Mouse (Mus musculus) heart, embryonic 12.5 days (tissue): ENCODE results near the gene Tnr. TPM values are rescaled to one million over a fixed set of nuclear protein-coding genes. Genes with fewer than 3 reads are reported as not detected.

Source experiments
- ATAC-seq: fragments of 200-750 bp; cut with Nextera tagmentation; 2 replicates; pipeline ENCODE4 v1.8.0; 2017; ENCODE audit warnings: moderate TSS enrichment, moderate library complexity; ENCODE audit not compliant: insufficient number of reproducible peaks, low FRiP score
- H3K27ac ChIP-seq: fragments of 300-500 bp; sonication (generic); 2 replicates; pipeline ENCODE4 v1.5.1; 2016; ENCODE audit warnings: mild to moderate bottlenecking, moderate library complexity; ENCODE audit not compliant: poor library complexity, severe bottlenecking
- H3K27me3 ChIP-seq: fragments of 300-500 bp; sonication (generic); replicated peaks from 2 replicates; pipeline ENCODE4 v1.6.1; 2016; ENCODE audit warnings: mild to moderate bottlenecking, moderate library complexity
- H3K36me3 ChIP-seq: fragments of 300-500 bp; sonication (generic); 2 replicates; pipeline ENCODE4 v1.6.1; 2016; ENCODE audit warnings: mild to moderate bottlenecking, moderate library complexity
- H3K4me1 ChIP-seq: fragments of 300-500 bp; sonication (generic); replicated peaks from 2 replicates; pipeline ENCODE4 v1.6.1; 2016; ENCODE audit warnings: mild to moderate bottlenecking
- H3K4me2 ChIP-seq: fragments of 300-500 bp; sonication (generic); 2 replicates; pipeline ENCODE4 v1.6.1; 2016; ENCODE audit warnings: mild to moderate bottlenecking, moderate library complexity
- H3K4me3 ChIP-seq: fragments of 300-500 bp; sonication (generic); 2 replicates; pipeline ENCODE4 v1.5.1; 2016; ENCODE audit warnings: mild to moderate bottlenecking
- H3K9ac ChIP-seq: fragments of 300-500 bp; sonication (generic); 2 replicates; pipeline ENCODE4 v1.6.1; 2016; ENCODE audit warnings: mild to moderate bottlenecking, moderate library complexity
- H3K9me3 ChIP-seq: fragments of 300-500 bp; sonication (generic); replicated peaks from 2 replicates; pipeline ENCODE4 v1.6.1; 2016; ENCODE audit warnings: mild to moderate bottlenecking, moderate library complexity
- WGBS: fragments of 180-500 bp; shearing (Covaris S2); methylation state at CpG from one replicate; pipeline ENCODE4 v1.1.7; 2016; 5-methylcytosine and 5-hydroxymethylcytosine counted together
- polyA plus RNA-seq: library from polyadenylated mRNA; unstranded; fragments of >200 nt; fragmentation: Nextera tagmentation; extraction: Ambion mirVana; gene quantifications from 2 replicates; pipeline ENCODE4 v1.2.1, GENCODE M21; 2016

Gene Tnr
- polyA plus RNA-seq, 1 experiment from 2014 or later = not detected

DNA sequence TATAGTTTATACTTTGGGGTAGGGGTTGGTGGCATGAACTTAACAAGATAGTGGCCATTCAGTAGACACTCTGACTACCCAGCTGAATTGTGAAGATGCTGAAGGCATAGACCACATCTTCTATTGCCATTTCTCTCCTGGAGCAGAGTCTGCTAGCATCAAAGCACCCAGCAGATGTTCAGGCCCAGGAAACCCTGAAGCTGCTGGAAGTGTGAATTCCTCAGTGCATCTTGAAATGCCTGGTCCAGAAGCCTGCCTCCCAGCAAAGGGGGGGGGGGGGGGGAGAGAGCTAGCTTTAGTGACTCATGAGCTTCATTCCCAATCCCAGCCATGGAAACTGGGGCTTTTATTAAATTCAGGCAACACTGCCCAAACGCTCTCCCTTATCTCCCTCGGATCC, 65.2 kb downstream of the Tnr start:
- 59% methylated on average over 2 of the region's 2 CpGs for WGBS
- Histone ChIP-seq H3K36me3 (no peaks in the 10 kb centered on the region), H3K4me1 (peaks cover 14% of the 10 kb centered on the region), H3K9ac (no peak overlapping the region), H3K4me2 (no peak overlapping the region), H3K4me3 (no peak overlapping the region), H3K27me3 (peaks cover 4% of the 10 kb centered on the region; the same call in 1 of the 2 replicates), H3K27ac (no peak overlapping the region), H3K9me3 (no peaks in the 10 kb centered on the region)
- ATAC-seq = no peak

DNA sequence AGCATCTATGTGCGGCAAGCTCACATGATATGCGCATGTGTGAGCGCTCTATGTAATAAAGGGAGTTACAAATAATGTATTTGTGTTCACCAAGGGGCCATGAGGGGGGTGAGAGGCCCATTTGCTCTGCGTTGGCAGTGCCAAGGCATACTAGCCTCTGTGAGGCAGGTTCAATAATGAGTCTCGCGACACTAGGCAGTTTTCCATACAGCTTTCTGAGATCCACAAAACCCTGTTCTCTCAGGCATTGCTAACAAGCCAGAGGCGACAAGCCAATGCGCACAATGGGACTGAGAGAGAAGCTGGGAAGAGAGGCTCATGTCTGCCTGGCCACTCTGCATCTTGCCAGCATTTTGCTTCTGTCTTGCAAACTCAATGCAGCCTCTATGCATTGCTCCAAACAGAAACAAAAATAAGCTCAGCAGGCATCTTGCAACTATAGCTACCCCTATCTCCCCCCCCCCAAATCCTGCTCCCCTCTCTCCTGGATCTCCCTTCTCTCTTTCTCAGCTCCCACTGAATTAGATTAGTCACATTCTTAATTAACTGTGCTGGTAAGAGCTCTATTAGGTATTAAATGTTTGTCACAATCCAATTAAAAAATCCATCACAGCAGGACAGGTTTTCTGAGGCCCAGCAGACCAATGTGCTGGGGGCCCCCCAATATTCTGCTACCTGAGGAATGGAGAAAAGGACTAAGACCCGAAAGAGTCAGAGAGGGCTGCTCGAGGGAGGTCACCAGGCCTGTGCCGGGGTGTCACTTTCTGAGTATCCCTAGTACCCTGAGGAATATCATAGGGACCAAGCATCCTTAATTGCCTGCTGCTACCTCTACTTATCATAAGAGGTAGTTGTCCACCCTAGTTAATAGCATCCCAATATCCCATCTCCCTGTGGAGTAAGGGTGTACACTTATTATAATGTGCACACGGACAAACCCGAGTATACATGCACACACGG, 70.8 kb downstream of the Tnr start:
- WGBS = 87% methylated on average over 14 of the region's 14 CpGs

DNA sequence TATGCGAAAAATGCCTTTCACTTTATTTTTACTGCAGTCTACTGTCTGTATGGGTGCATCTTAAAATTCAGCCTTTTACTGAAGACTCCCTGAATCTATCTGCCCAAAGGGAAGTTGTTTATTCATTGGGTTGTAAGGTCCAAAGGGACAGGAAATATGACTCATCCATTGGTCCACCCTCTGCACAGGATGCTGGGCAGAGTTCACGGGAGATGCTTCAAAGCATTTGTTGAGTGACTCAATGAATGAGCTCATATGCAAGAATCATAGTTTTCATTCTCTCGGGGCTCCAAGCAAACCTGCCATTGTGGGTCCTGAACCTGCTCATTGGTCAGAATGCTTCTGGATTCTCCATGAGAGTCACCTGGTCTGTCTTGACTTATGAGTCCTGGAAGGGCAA, 72.2 kb downstream of the Tnr start:
- Histone ChIP-seq H3K36me3 (no peaks in the 10 kb centered on the region), H3K9me3 (no peaks in the 10 kb centered on the region), H3K4me2 (no peak overlapping the region), H3K4me3 (no peak overlapping the region), H3K4me1 (peaks cover 32% of the 10 kb centered on the region), H3K27me3 (no peaks in the 10 kb centered on the region), H3K27ac (no peak overlapping the region), H3K9ac (no peak overlapping the region)
- ATAC-seq = no peak
- 65% methylated on average over 3 of the region's 3 CpGs for WGBS

More for the DNA sequence above, 70.8 kb downstream of the Tnr start:
- Histone ChIP-seq H3K27me3 (no peaks in the 10 kb centered on the region), H3K4me3 (no peak overlapping the region), H3K4me1 (peaks cover 32% of the 10 kb centered on the region), H3K9me3 (no peaks in the 10 kb centered on the region), H3K36me3 (no peaks in the 10 kb centered on the region), H3K4me2 (no peak overlapping the region), H3K9ac (no peak overlapping the region), H3K27ac (0 out of 2 replicates have a peak overlapping the region, but pooled peaks have one; percentile 52)
- no peak for ATAC-seq

DNA sequence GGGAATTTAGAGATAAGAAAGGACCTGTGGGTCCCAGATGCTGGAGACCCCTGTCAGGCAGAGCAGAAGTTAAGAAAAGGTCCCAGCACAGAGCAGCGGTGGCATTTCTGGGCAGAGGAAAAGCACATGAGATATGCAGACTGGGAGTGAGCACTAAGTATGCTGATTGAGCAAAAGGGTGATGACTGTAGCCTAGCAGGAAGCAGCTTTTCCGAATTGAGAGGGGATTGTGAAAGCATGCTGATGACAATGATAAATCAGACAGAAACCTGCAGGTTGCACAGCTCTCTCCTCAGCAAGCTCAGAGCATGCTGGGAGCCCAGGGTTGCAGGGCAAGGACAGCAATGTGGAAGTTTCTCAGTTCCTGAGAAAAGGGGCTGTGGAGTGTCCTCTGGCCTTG, 73.1 kb downstream of the Tnr start:
- H3K9me3 ChIP-seq = no peaks in the 10 kb centered on the region
- ATAC-seq = no peak
- no peak overlapping the region for H3K9ac ChIP-seq
- H3K4me3 ChIP-seq = no peak overlapping the region
- WGBS = 6% methylated on average over 2 of the region's 2 CpGs
- H3K4me1 ChIP-seq = peaks cover 32% of the 10 kb centered on the region
- H3K27me3 ChIP-seq = no peaks in the 10 kb centered on the region
- H3K4me2 ChIP-seq = no peak overlapping the region
- H3K27ac ChIP-seq = peak overlapping the region; percentile 49; the same call in 1 of the 2 replicates
- no peaks in the 10 kb centered on the region for H3K36me3 ChIP-seq

DNA sequence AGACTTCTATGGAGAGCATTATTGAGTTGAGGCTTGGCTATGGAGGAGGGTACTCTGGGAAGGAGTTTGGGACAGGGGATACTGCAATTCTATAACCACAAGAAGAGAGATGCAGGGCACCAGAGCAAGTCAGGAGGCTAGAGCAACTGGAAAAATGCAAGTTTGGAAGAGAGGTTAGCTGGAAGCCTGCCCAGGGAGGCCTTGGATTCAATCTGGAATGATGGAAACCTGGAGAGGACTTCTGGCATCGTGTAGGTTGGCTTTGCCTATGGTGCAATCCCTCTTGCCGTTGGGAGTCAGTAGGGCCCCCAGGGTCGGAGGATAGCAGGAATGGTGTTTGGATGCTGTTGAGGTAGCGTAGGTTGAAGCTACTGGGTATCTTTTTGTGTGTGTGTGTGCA, 90.0 kb downstream of the Tnr start:
- no peaks in the 10 kb centered on the region for H3K27me3 ChIP-seq
- no peak overlapping the region for H3K4me3 ChIP-seq
- H3K9me3 ChIP-seq = no peaks in the 10 kb centered on the region
- ATAC-seq = no peak
- H3K4me1 ChIP-seq = no peaks in the 10 kb centered on the region
- H3K27ac ChIP-seq = no peak overlapping the region
- H3K36me3 ChIP-seq = no peaks in the 10 kb centered on the region
- H3K4me2 ChIP-seq = no peak overlapping the region
- 77% methylated on average over 4 of the region's 4 CpGs for WGBS
- no peak overlapping the region for H3K9ac ChIP-seq

DNA sequence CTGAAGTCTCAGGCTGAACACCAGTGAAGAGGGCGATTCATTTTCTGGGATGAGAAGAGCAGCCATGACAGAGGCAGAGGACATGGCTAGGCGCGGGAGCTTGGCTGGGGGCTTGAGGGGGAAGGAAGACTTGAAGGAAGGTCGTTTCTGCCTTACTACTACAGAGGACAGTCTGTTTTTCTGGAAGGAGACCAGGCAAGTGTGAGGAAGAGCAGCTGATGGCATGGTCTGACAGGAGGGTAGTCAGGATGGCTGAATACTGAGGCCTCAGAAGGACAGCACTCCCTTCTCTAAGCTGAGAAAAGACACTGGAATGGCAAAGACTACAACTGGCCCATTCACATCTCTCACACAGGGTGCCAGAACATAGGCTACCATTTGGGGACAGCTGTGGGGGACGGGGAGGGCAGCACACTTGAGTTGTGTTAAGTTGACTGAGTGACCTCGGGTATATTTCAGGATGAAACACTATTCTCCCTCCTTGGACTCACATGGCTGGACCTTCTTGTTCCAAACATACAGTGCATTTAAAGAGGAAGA, 90.6 kb downstream of the Tnr start:
- no peaks in the 10 kb centered on the region for H3K36me3 ChIP-seq
- no peak overlapping the region for H3K4me3 ChIP-seq
- H3K4me2 ChIP-seq = no peak overlapping the region
- 70% methylated on average over 6 of the region's 6 CpGs for WGBS
- H3K27me3 ChIP-seq = no peaks in the 10 kb centered on the region
- no peak overlapping the region for H3K27ac ChIP-seq
- H3K4me1 ChIP-seq = no peaks in the 10 kb centered on the region
- no peaks in the 10 kb centered on the region for H3K9me3 ChIP-seq
- ATAC-seq = no peak
- no peak overlapping the region for H3K9ac ChIP-seq

DNA sequence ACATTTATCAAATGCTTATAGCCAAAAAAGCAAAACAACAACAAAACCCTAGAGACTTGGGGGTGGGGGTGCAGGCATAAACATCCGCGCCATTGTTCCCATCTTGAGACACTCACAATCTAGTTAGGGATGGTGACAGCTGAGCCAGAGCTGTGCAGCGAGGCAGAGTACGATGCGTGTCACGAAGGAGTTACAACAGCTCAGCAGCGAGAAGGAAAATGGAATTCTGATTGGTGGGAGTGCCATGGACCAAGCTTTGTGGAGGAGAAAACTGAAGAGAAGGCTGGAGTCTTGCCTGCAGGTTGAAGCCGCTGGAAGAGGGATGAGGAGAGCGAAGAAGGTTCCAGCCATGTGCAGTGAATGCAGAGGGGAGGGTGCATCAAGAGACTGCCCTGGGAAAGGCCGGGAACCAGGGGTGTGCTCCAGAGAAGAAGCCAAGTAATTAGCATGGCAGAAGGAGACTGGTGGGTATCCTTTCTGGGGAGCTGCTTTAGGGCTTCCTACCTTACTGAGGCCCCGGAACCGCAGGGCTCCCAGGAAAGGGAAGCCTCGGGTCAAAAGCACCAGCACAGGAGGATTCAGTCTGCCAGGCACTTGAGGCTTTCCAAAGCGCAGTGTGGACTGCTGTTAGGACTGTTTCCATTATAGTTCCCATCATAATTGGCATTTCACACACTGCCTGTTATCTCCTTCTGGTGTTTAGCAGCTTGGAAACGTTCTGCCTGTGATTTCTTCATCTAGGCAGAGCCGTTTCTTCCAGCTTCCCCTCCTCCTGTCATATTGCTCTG, 91.3 kb downstream of the Tnr start:
- no peaks in the 10 kb centered on the region for H3K27me3 ChIP-seq
- no peak for ATAC-seq
- no peak overlapping the region for H3K27ac ChIP-seq
- no peak overlapping the region for H3K4me2 ChIP-seq
- no peak overlapping the region for H3K9ac ChIP-seq
- H3K9me3 ChIP-seq = no peaks in the 10 kb centered on the region
- H3K36me3 ChIP-seq = no peaks in the 10 kb centered on the region
- H3K4me3 ChIP-seq = no peak overlapping the region
- H3K4me1 ChIP-seq = no peaks in the 10 kb centered on the region
- 57% methylated on average over 16 of the region's 16 CpGs for WGBS

DNA sequence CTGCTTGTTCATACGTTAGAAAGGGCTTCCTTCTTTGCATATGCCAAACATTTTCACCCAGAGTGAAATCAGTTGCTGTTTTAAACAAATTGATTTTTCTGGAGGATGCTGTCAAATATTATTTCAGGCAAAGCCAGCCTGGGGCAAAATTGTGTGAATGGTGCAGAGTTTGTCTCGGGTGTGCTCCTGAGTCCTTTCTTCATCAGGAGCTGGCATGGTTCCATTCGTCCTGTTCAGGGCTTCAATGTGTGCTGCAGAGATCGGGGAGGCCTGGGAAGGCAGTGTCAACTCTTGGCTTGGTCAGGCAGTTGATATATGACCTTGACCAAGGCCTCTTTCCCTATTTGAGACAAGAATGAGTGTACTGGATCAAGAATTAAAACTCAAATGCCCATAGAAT, 92.1 kb downstream of the Tnr start:
- H3K9me3 ChIP-seq = no peaks in the 10 kb centered on the region
- WGBS = 62% methylated on average over 4 of the region's 4 CpGs
- no peaks in the 10 kb centered on the region for H3K27me3 ChIP-seq
- no peak overlapping the region for H3K27ac ChIP-seq
- H3K4me3 ChIP-seq = no peak overlapping the region
- no peak for ATAC-seq
- H3K4me1 ChIP-seq = no peaks in the 10 kb centered on the region
- no peaks in the 10 kb centered on the region for H3K36me3 ChIP-seq
- no peak overlapping the region for H3K4me2 ChIP-seq
- no peak overlapping the region for H3K9ac ChIP-seq

DNA sequence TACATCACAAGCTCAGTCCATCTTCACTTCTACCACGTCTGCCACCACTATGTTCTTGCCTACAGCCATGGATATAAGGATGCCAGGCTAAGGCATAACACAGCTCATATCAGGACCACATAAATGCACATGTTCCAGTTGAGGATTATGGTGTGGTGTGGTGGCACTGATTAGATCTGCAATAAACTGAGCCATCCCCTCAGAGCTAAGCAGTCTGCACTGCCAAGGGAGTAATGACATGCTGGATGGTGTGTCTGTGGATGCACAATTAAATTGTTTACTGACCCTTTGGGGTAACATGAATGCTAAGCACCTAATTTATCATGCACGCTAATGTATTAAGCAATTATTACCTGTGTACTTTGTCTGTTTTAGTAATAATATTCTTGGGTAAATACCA, 95.6 kb downstream of the Tnr start:
- Histone ChIP-seq H3K27ac (no peak overlapping the region), H3K36me3 (no peaks in the 10 kb centered on the region), H3K4me2 (no peak overlapping the region), H3K9ac (no peak overlapping the region), H3K9me3 (no peaks in the 10 kb centered on the region), H3K4me3 (no peak overlapping the region), H3K27me3 (no peaks in the 10 kb centered on the region), H3K4me1 (no peaks in the 10 kb centered on the region)
- WGBS = 74% methylated on average over 2 of the region's 2 CpGs
- ATAC-seq = no peak

DNA sequence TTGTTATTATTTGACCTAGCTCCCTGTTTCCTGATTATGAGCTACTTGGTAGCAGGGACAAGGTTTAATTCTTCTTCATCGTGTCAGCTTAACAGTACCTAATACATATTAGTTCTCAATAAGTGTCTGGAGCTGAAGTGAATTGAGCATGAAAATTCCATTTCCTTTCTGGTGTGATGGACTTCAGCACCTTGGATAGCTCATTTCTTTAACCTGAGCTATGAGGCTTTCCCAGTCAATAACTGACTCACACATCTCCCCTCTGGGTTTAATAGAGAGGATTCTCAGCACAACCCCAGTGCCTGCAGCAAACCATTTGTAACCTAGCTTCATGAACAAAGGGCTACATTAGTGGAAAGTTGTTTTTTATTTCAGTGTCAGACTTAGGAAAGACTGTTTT, 97.8 kb downstream of the Tnr start:
- Histone ChIP-seq H3K9ac (no peak overlapping the region), H3K4me1 (no peaks in the 10 kb centered on the region), H3K4me2 (no peak overlapping the region), H3K27me3 (no peaks in the 10 kb centered on the region), H3K27ac (no peak overlapping the region), H3K36me3 (no peaks in the 10 kb centered on the region), H3K4me3 (no peak overlapping the region), H3K9me3 (no peaks in the 10 kb centered on the region)
- 39% methylated on average over 1 of the region's 1 CpGs for WGBS
- ATAC-seq = no peak

DNA sequence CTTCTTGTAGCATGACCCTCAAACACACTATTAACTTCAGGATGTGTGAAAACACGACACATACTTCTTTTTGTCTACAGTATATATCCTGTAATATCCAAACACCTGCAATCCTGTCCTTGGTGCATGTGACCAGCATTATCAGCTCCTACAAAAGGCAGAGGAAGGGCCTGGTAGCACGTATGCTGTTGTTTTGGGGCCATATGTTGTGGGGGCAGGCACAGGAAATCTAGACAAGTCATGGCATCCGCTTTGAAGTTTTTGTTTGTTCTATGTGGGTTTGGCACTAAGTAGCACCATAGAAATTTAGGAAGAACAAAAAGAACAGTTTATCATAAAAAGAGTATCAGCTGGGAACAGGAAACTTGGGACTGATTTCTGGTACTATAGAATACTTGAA, 105.5 kb downstream of the Tnr start:
- Histone ChIP-seq H3K4me2 (no peak overlapping the region), H3K4me1 (no peaks in the 10 kb centered on the region), H3K9me3 (no peaks in the 10 kb centered on the region), H3K27me3 (no peaks in the 10 kb centered on the region), H3K27ac (no peak overlapping the region), H3K36me3 (no peaks in the 10 kb centered on the region), H3K4me3 (no peak overlapping the region), H3K9ac (no peak overlapping the region)
- no peak for ATAC-seq
- 68% methylated on average over 3 of the region's 3 CpGs for WGBS
